Mouse (Mus musculus) heart, embryonic 12.5 days (tissue): ENCODE data around the gene Prl5a1. TPM values are rescaled to one million over a fixed set of nuclear protein-coding genes. Genes with fewer than 3 reads are reported as not detected.

Experiments used
- ATAC-seq: fragments of 200-750 bp; cut with Nextera tagmentation; 2 replicates; pipeline ENCODE4 v1.8.0; 2017; ENCODE audit warnings: moderate TSS enrichment, moderate library complexity; ENCODE audit not compliant: insufficient number of reproducible peaks, low FRiP score
- H3K27ac ChIP-seq: fragments of 300-500 bp; sonication (generic); 2 replicates; pipeline ENCODE4 v1.5.1; 2016; ENCODE audit warnings: mild to moderate bottlenecking, moderate library complexity; ENCODE audit not compliant: poor library complexity, severe bottlenecking
- H3K27me3 ChIP-seq: fragments of 300-500 bp; sonication (generic); replicated peaks from 2 replicates; pipeline ENCODE4 v1.6.1; 2016; ENCODE audit warnings: mild to moderate bottlenecking, moderate library complexity
- H3K36me3 ChIP-seq: fragments of 300-500 bp; sonication (generic); 2 replicates; pipeline ENCODE4 v1.6.1; 2016; ENCODE audit warnings: mild to moderate bottlenecking, moderate library complexity
- H3K4me1 ChIP-seq: fragments of 300-500 bp; sonication (generic); replicated peaks from 2 replicates; pipeline ENCODE4 v1.6.1; 2016; ENCODE audit warnings: mild to moderate bottlenecking
- H3K4me2 ChIP-seq: fragments of 300-500 bp; sonication (generic); 2 replicates; pipeline ENCODE4 v1.6.1; 2016; ENCODE audit warnings: mild to moderate bottlenecking, moderate library complexity
- H3K4me3 ChIP-seq: fragments of 300-500 bp; sonication (generic); 2 replicates; pipeline ENCODE4 v1.5.1; 2016; ENCODE audit warnings: mild to moderate bottlenecking
- H3K9ac ChIP-seq: fragments of 300-500 bp; sonication (generic); 2 replicates; pipeline ENCODE4 v1.6.1; 2016; ENCODE audit warnings: mild to moderate bottlenecking, moderate library complexity
- H3K9me3 ChIP-seq: fragments of 300-500 bp; sonication (generic); replicated peaks from 2 replicates; pipeline ENCODE4 v1.6.1; 2016; ENCODE audit warnings: mild to moderate bottlenecking, moderate library complexity
- WGBS: fragments of 180-500 bp; shearing (Covaris S2); methylation state at CpG from one replicate; pipeline ENCODE4 v1.1.7; 2016; 5-methylcytosine and 5-hydroxymethylcytosine counted together
- polyA plus RNA-seq: library from polyadenylated mRNA; unstranded; fragments of >200 nt; fragmentation: Nextera tagmentation; extraction: Ambion mirVana; gene quantifications from 2 replicates; pipeline ENCODE4 v1.2.1, GENCODE M21; 2016

Prl5a1 gene
- polyA plus RNA-seq = not detected in 2 replicates

DNA sequence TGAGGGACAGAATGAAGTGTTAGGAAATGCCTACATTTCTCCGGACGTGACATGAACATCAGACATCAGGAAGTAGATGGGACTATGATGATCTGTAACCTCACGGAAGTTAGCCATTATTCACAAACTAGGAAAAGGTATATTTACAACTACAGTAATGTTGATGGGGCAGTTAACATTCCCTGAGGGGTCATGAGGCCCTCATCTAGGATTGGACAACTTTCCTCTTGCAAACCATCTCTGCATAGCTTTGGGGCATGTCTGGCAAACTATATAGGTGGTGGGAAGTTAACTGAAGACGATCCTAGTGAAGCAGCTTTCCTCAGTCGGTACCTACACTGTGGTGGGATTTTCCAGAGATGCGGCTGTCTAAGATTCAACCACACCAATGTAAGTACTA, at the start of gene Prl5a1:
Prl5a1 (plus strand) TSS at position 301 of the 400 bp plus-strand sequence.
- 83% methylated on average over 6 of the region's 6 CpGs for WGBS
- H3K4me2 ChIP-seq = no peak within 1 kb of the TSS
- no peaks in the 10 kb centered on the region for H3K4me1 ChIP-seq
- H3K36me3 ChIP-seq = no peaks in the 10 kb centered on the region
- H3K9ac ChIP-seq = no peak within 1 kb of the TSS
- no peak within 1 kb of the TSS for H3K27ac ChIP-seq
- no peaks in the 10 kb centered on the region for H3K9me3 ChIP-seq
- no peaks in the 10 kb centered on the region for H3K27me3 ChIP-seq
- no peak for ATAC-seq
- no peak within 1 kb of the TSS for H3K4me3 ChIP-seq

GRCm38 (mm10) chr13:28096161-28096560, 46.1 kb upstream of the Prl5a1 start:
- H3K27ac ChIP-seq = no peak overlapping the region
- H3K4me1 ChIP-seq = no peaks in the 10 kb centered on the region
- H3K27me3 ChIP-seq = no peaks in the 10 kb centered on the region
- H3K4me3 ChIP-seq = no peak overlapping the region
- ATAC-seq = no peak
- no peaks in the 10 kb centered on the region for H3K36me3 ChIP-seq
- H3K9me3 ChIP-seq = no peaks in the 10 kb centered on the region
- no peak overlapping the region for H3K9ac ChIP-seq
- no peak overlapping the region for H3K4me2 ChIP-seq

DNA sequence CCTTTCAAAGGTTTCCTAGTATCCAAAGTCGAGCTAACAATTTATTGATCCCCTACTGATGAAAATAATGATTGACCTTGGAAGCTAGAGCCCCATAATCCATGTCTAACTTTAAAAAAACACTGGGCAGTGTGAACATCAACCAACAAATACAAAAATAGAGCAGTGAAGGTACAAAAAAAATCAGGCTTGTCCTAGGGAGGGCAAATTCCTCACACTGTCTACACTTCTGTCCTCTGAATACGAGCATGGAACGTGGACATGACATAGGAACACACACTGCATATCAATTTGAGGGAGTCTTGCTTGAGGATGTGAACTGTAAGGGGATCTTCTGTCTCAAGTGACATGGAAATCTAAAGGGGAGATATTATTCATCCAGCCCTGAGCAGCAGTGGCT, 33.7 kb upstream of the Prl5a1 start:
- no peak overlapping the region for H3K4me3 ChIP-seq
- no peak for ATAC-seq
- H3K36me3 ChIP-seq = no peaks in the 10 kb centered on the region
- no peak overlapping the region for H3K9ac ChIP-seq
- no peak overlapping the region for H3K4me2 ChIP-seq
- H3K27ac ChIP-seq = no peak overlapping the region
- H3K9me3 ChIP-seq = no peaks in the 10 kb centered on the region
- WGBS = 73% methylated on average over 3 of the region's 3 CpGs
- no peaks in the 10 kb centered on the region for H3K27me3 ChIP-seq
- H3K4me1 ChIP-seq = no peaks in the 10 kb centered on the region

DNA sequence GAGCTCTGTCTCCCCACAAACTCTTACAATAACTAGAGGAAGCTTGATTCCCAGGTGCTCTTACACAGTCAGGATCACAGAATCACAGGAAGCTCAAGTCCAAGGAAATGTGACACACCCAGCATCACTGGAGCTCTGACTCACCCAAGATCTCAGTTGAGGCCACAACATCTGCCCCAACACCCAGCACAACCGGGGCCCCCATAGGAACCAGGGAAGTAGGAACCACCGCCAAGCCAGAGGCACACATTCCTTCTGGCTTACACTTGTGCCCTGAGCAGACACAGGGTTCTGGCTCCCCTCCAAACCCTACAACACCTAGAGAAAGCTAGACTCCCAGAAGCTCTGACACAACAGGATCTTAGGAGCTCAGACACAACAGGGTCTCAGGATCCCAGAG, 9.5 kb upstream of the Prl5a1 start:
- no peak overlapping the region for H3K4me3 ChIP-seq
- no peak overlapping the region for H3K27ac ChIP-seq
- no peaks in the 10 kb centered on the region for H3K4me1 ChIP-seq
- 73% methylated on average over 2 of the region's 2 CpGs for WGBS
- ATAC-seq = no peak
- no peak overlapping the region for H3K9ac ChIP-seq
- H3K4me2 ChIP-seq = no peak overlapping the region
- no peaks in the 10 kb centered on the region for H3K36me3 ChIP-seq
- H3K27me3 ChIP-seq = no peaks in the 10 kb centered on the region
- peaks cover 8% of the 10 kb centered on the region; the same call in 1 of the 2 replicates for H3K9me3 ChIP-seq

DNA sequence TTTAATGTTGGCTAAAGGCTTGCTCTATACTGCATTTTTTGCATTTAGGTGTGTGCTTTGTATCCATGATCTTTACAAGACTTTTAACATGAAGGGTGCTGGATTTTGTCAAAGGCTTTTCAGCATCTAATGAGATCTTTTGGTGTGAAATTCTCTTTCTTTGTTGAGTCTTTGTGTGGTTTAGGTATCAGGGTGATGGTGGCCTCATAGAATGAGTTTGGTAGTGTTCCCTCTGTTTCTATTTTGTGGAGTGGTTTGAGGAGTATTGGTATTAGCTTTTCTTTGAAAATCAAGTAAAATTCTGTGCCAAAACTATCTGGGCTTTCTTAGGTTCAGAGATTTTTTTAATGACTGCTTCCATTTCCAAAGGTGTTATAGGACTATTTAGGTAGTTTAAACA, 6.5 kb upstream of the Prl5a1 start:
- no peaks in the 10 kb centered on the region for H3K27me3 ChIP-seq
- H3K9ac ChIP-seq = no peak overlapping the region
- no peak overlapping the region for H3K4me3 ChIP-seq
- H3K4me1 ChIP-seq = no peaks in the 10 kb centered on the region
- no peaks in the 10 kb centered on the region for H3K36me3 ChIP-seq
- H3K27ac ChIP-seq = no peak overlapping the region
- H3K4me2 ChIP-seq = no peak overlapping the region
- no peak for ATAC-seq
- H3K9me3 ChIP-seq = peaks cover 8% of the 10 kb centered on the region; the same call in 1 of the 2 replicates

Other genes starting within 250 kb of the Prl5a1 start
- not detected in 2 replicates for gene Prl4a1, start 126.3 kb upstream of the Prl5a1 start, polyA plus RNA-seq
- gene Gm11361, start 115.0 kb downstream of the Prl5a1 start, polyA plus RNA-seq = 1.5 and 1.7 TPM in 2 replicates